Mouse (Mus musculus): ENCODE results near the gene Card9.

GRCm38 (mm10) chr2:26304711-26305110 lies 56.0 kb downstream of the Card9 start:
- no peak for TF ChIP-seq EP300 (IDR thresholded peaks at IDR 0.05)
- no peak for TF ChIP-seq CTCF (IDR thresholded peaks at IDR 0.05)

All from lung, postnatal 0 days (tissue).